8 mouse cellular contexts compared by ENCODE assay signal in the genomic region with DNA sequence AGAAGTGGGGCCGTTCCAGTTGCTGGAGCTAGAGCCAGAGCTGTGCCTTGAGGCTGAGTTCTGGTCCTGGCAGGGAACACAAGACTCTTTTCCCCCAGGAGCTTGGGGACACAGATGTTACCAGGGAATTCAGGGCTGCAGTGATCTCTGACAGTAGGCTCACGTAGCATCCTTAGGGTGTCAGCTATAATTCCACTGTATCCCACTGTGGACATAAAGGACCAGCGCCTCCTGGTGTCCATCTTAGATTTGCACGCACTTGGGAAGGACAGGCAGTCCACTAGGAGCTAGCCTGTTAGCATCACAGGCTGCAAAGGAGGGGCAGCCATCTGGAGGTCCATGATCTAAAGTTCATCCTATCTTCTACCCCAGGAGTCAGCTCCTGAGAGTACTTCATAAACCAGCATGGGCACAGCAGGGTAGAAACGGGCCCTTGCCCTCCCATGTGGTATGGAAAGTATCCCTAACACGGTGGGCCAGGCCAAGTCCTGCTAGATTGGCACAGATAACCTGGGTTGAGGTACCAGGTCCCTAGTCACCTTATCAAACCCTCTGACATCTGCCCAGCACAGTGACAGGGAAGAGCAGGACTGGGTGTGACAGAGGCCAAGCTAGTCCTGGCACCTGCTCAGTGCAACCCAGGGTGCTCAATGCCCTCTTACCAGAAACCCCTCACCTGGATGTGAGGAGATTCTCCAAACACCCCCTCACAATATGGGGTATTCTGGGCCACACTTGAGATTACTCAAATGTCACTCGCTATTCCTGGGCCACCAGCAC. TPM values are rescaled to one million over a fixed set of nuclear protein-coding genes. Genes with fewer than 3 reads are reported as not detected.
DNase-seq lines count a peak whose midpoint lies in the region; ATAC-seq and TF ChIP-seq lines count a peak whose summit lies in the region.

No protein-coding gene starts in this region.

- TF ChIP-seq POLR2A in CH12.LX (IDR thresholded peaks at IDR 0.05; ENCODE audit: low read depth, low read length) = no peak
- no peak for TF ChIP-seq POLR2A in MEL (IDR thresholded peaks at IDR 0.05; ENCODE audit: control insufficient read depth in 1 of 2, insufficient read depth in 1 of 2, low read depth in 1 of 2, low read length in 2 of 2, poor library complexity in 1 of 2)
- TF ChIP-seq POLR2A in olfactory bulb, adult 2 months (IDR thresholded peaks at IDR 0.05; ENCODE audit: insufficient read depth, low read depth, low read length) = no peak

- no peak overlapping the region for H3K4me2 ChIP-seq in CH12.LX (ENCODE audit: insufficient read depth, low read depth, poor library complexity, severe bottlenecking)
- H3K4me2 ChIP-seq in intestine, embryonic 16.5 days (ENCODE audit: low read depth, low read length) = peak overlapping the region; percentile 6; the same call in 1 of the 2 replicates

- no peak for ATAC-seq in intestine, embryonic 16.5 days

- in situ Hi-C loops in CH12.LX (cut with MboI; ENCODE audit: low pct_ligation_motif_present, low pct_unique_long_range_greater_than_20kb, low sequenced_read_pairs) = no loop called here

- H3K36me3 ChIP-seq in CH12.LX (replicated peaks in 1 of 2; ENCODE audit: control insufficient read depth in 1 of 2, insufficient read depth in 1 of 2, low read length in 1 of 2) = no peaks in the 10 kb centered on the region
- no peaks in the 10 kb centered on the region for H3K36me3 ChIP-seq in MEL (ENCODE audit: control insufficient read depth in 1 of 2, insufficient read depth in 2 of 2, low read length in 2 of 2)
- no peaks in the 10 kb centered on the region for H3K36me3 ChIP-seq in intestine, embryonic 16.5 days (ENCODE audit: control insufficient read depth, insufficient read depth, low read length)

- WGBS in intestine, embryonic 16.5 days = 58% methylated on average over 7 of the region's 7 CpGs
- WGBS in olfactory bulb, adult 2 months = 68% methylated on average over 7 of the region's 7 CpGs

- TF ChIP-seq CTCF in CH12.LX (conservative IDR thresholded peaks at IDR 0.05 in 1 of 2, IDR thresholded peaks at IDR 0.05 in 1 of 2; ENCODE audit: low read depth in 2 of 2, low read length in 2 of 2) = peak; percentile 21 to 74; a peak in 2 of 4 replicates
- TF ChIP-seq CTCF in MEL (IDR thresholded peaks at IDR 0.05 in 2 of 3, conservative IDR thresholded peaks at IDR 0.05 in 1 of 3; ENCODE audit: control insufficient read depth in 1 of 3, insufficient read depth in 1 of 3, low read depth in 2 of 3, low read length in 3 of 3, poor library complexity in 1 of 3, severe bottlenecking in 1 of 3) = peak; percentile 63 to 66 (median 66)
- TF ChIP-seq CTCF in olfactory bulb, adult 2 months (IDR thresholded peaks at IDR 0.05; ENCODE audit: insufficient read depth, low read depth, low read length) = peak; percentile 33; the same call in 1 of the 2 replicates

- H3K4me3 ChIP-seq in CH12.LX (replicated peaks in 1 of 3; ENCODE audit: low read depth in 2 of 3, low read length in 2 of 3, poor library complexity in 1 of 3) (no peak overlapping the region), MEL (ENCODE audit: control insufficient read depth in 1 of 2, insufficient read depth in 1 of 2, low read depth in 2 of 2, low read length in 2 of 2) (no peak overlapping the region)
- H3K4me3 ChIP-seq in intestine, embryonic 16.5 days (ENCODE audit: low read length) = no peak overlapping the region; the same call in 1 of the 2 replicates
- no peak overlapping the region for H3K4me3 ChIP-seq in olfactory bulb, adult 2 months (ENCODE audit: insufficient read depth, low read depth, low read length)

- H3K27me3 ChIP-seq in CH12.LX (replicated peaks) (peaks cover 96% of the 10 kb centered on the region), MEL (ENCODE audit: control insufficient read depth in 1 of 2, insufficient read depth in 2 of 2, low read length in 2 of 2) (no peaks in the 10 kb centered on the region)
- no peaks in the 10 kb centered on the region for H3K27me3 ChIP-seq in intestine, embryonic 16.5 days (replicated peaks; ENCODE audit: control insufficient read depth, insufficient read depth, low read length)

- dilution Hi-C loops in CH12.LX (cut with MboI; ENCODE audit: extremely low pct_ligation_motif_present, extremely low pct_unique_long_range_greater_than_20kb, low sequenced_read_pairs) = no loop called here

- TF ChIP-seq RAD21 in CH12.LX (IDR thresholded peaks at IDR 0.05; ENCODE audit: low read depth, low read length) (peak; percentile 56), MEL (IDR thresholded peaks at IDR 0.05; ENCODE audit: low read depth, low read length) (peak; percentile 57)

- H3K4me1 ChIP-seq in CH12.LX (ENCODE audit: control insufficient read depth in 1 of 2, insufficient read depth in 2 of 2) = no peaks in the 10 kb centered on the region
- H3K4me1 ChIP-seq in MEL (ENCODE audit: control insufficient read depth in 1 of 2, insufficient read depth in 2 of 2, low read length in 2 of 2) = no peaks in the 10 kb centered on the region
- peaks cover 33% of the 10 kb centered on the region for H3K4me1 ChIP-seq in intestine, embryonic 16.5 days (ENCODE audit: control insufficient read depth, insufficient read depth, low read length)
- H3K4me1 ChIP-seq in olfactory bulb, adult 2 months (ENCODE audit: control insufficient read depth, insufficient read depth, low read length) = peaks cover 26% of the 10 kb centered on the region

- H3K9ac ChIP-seq in CH12.LX (ENCODE audit: insufficient read depth, low read depth) = no peak overlapping the region
- H3K9ac ChIP-seq in MEL (ENCODE audit: control insufficient read depth, low read depth, low read length, poor library complexity, severe bottlenecking) = no peak overlapping the region
- peak overlapping the region; percentile 34; the same call in 1 of the 2 replicates for H3K9ac ChIP-seq in intestine, embryonic 16.5 days (ENCODE audit: low read depth, low read length)

- H3K9me3 ChIP-seq in CH12.LX (replicated peaks; ENCODE audit: low read length) (peaks cover 2% of the 10 kb centered on the region), MEL (replicated peaks; ENCODE audit: insufficient read depth, low read length) (no peaks in the 10 kb centered on the region)
- H3K9me3 ChIP-seq in intestine, embryonic 16.5 days (ENCODE audit: control insufficient read depth, low read length) = no peaks in the 10 kb centered on the region

- H3K27ac ChIP-seq in CH12.LX (ENCODE audit: insufficient read depth, low read depth) (no peak overlapping the region), MEL (ENCODE audit: control insufficient read depth, low read depth, low read length) (no peak overlapping the region)
- no peak overlapping the region for H3K27ac ChIP-seq in intestine, embryonic 16.5 days (ENCODE audit: low read length)
- peak overlapping the region; percentile 28; the same call in 1 of the 2 replicates for H3K27ac ChIP-seq in olfactory bulb, adult 2 months (ENCODE audit: insufficient read depth, low read depth, low read length)

- no peaks in the 10 kb centered on the region for H3K79me2 ChIP-seq in CH12.LX (replicated peaks; ENCODE audit: control insufficient read depth, extremely low read depth, insufficient read depth, poor library complexity, severe bottlenecking)
- no peaks in the 10 kb centered on the region for H3K79me2 ChIP-seq in MEL (ENCODE audit: control insufficient read depth, insufficient read depth, low read length, poor library complexity)

- DNase-seq in CH12.LX (ENCODE audit: extremely low read depth) (peak; percentile 13), MEL (ENCODE audit: low read depth, low spot score) (peak; percentile 47)
- peak; percentile 81 for DNase-seq in cerebellum, adult 8-10 months
- DNase-seq in gastrocnemius, postnatal 10 days = peak; percentile 78
- peak; percentile 70 to 82 for DNase-seq in lung, adult 18-20 months
- no peak for DNase-seq in spleen, postnatal 36 days (ENCODE audit: low spot score in 2 of 2)

- TF ChIP-seq EP300 in CH12.LX (IDR thresholded peaks at IDR 0.05; ENCODE audit: low read length) (no peak), MEL (IDR thresholded peaks at IDR 0.05; ENCODE audit: low read depth in 1 of 2, low read length in 2 of 2) (no peak)

TF ChIP-seq in CH12.LX, 34 proteins besides CTCF, POLR2A, EP300 and RAD21:
- TF ChIP-seq HCFC1 (IDR thresholded peaks at IDR 0.05; ENCODE audit: low read depth, low read length) (no peak), SMC3 (IDR thresholded peaks at IDR 0.05; ENCODE audit: low read depth, low read length) (peak; percentile 82)

TF ChIP-seq in MEL, 35 proteins besides CTCF, POLR2A, EP300 and RAD21:
- peak; percentile 26; the same call in 1 of the 2 replicates for TF ChIP-seq ZC3H11A (IDR thresholded peaks at IDR 0.05; ENCODE audit: low read depth, low read length)
- peak; percentile 69 for TF ChIP-seq SMC3 (IDR thresholded peaks at IDR 0.05; ENCODE audit: low read depth, low read length)
- no peak for TF ChIP-seq GATA1 (IDR thresholded peaks at IDR 0.05; ENCODE audit: low read depth, low read length)

RNA-seq across cellular contexts. Expression of gene Mcf2l, which starts 53.8 kb away (rescaled TPM):
- not detected in 2 replicates for total RNA-seq in CH12.LX (2012; rRNA removed)
- total RNA-seq in CH12.LX (2014; rRNA removed) = not detected in 2 replicates
- polyA plus RNA-seq in CH12.LX (2012; ENCODE audit: insufficient read length, low read depth) = not detected in 2 replicates
- 1.2 and 1.8 TPM in 2 replicates for total RNA-seq in MEL (2012; rRNA removed)
- 1 to 10 TPM in 1 of 2 experiments, not detected in 1; 3.6 TPM for polyA plus RNA-seq in MEL (2012; ENCODE audit: insufficient read depth in 1 of 2, insufficient read length in 2 of 2, low read depth in 1 of 2, low replicate concordance in 2 of 2, missing spikeins in 1 of 2)
- 10 to 100 TPM; 28.4 to 30.9 TPM for total RNA-seq in gastrocnemius, postnatal 10 days (2021)
- 13.3 and 14.1 TPM in 2 replicates for polyA plus RNA-seq in intestine, embryonic 16.5 days (2015; fragmentation: Nextera tagmentation; extraction: Ambion mirVana)
- polyA plus RNA-seq in olfactory bulb, adult 2 months (2012; ENCODE audit: insufficient read depth, insufficient read length, low replicate concordance, missing spikeins) = 245 and 415 TPM in 2 replicates

Comparison
In these comparisons a context has a peak if more than half of its experiments do, and no peak if none do; other contexts are left out.
1. DNase-seq: peak in CH12.LX (single experiment), MEL (single experiment), cerebellum, adult 8-10 months (single experiment), gastrocnemius, postnatal 10 days (single experiment) and lung, adult 18-20 months (2 of 2); none in spleen, postnatal 36 days (0 of 2).
2. RNA of gene Mcf2l, which starts 53.8 kb away (polyA plus RNA-seq): 245 to 415 TPM in olfactory bulb, adult 2 months; 13.3 to 14.1 TPM in intestine, embryonic 16.5 days, 3.6 TPM in MEL and not detected in CH12.LX; every median in the first group is over 10 times any median in the second.
3. Of the 35 proteins assayed by ChIP-seq in both MEL and CH12.LX: peak only in MEL: ZC3H11A; only in CH12.LX: none; in both: CTCF, RAD21 and SMC3; in neither: 31.
4. Peak in every context shown above with its lines, with median percentiles within 50 percentile points of each other: CTCF ChIP-seq.